Mouse (Mus musculus): ENCODE data around the gene Ryr2.

- TF ChIP-seq ZC3H11A (IDR thresholded peaks at IDR 0.05; ENCODE audit: borderline replicate concordance, low read depth, low read length) (no peak), ZNF384 (IDR thresholded peaks at IDR 0.05; ENCODE audit: low read depth, low read length) (no peak), MAFK (IDR thresholded peaks at IDR 0.05; ENCODE audit: insufficient read depth, low read depth, low read length) (no peak), HCFC1 (IDR thresholded peaks at IDR 0.05; ENCODE audit: borderline replicate concordance, insufficient read depth, low read length) (no peak), CHD2 (IDR thresholded peaks at IDR 0.05; ENCODE audit: low read depth, low read length) (no peak)
These were observed 215.6 kb downstream of the Ryr2 start for GRCm38 (mm10) chr13:11891115-11891514.
